Mouse (Mus musculus) monocyte, adult 5-6 weeks (primary cell): ENCODE measurements around the gene Rbfox3. TPM values are rescaled to one million over a fixed set of nuclear protein-coding genes. Genes with fewer than 3 reads are reported as not detected.

Source experiments
- ATAC-seq: fragments of 153-309, 156-312 bp; replicated peaks from 2 replicates; pipeline ENCODE4 v1.8.0; 2017; ENCODE audit warnings: mild to moderate bottlenecking; ENCODE audit not compliant: low TSS enrichment, insufficient number of reproducible peaks, severe bottlenecking, poor library complexity, low FRiP score
- total RNA-seq: library from RNA; stranded (forward); fragments of 200-1000, 200-491, 200-594 nt; gene quantifications from 3 replicates; pipeline ENCODE4 v1.2.3, GENCODE M21; 2017

Gene Rbfox3
- total RNA-seq, 1 experiment from 2014 or later, result not detected

- no peak for ATAC-seq
These were observed 355.8 kb downstream of the Rbfox3 start for GRCm38 (mm10) chr11:118555631-118556030.

- ATAC-seq, result no peak
These were observed 356.9 kb downstream of the Rbfox3 start for GRCm38 (mm10) chr11:118554542-118554941.

- ATAC-seq, result no peak
These were observed 357.5 kb downstream of the Rbfox3 start for GRCm38 (mm10) chr11:118553926-118554325.

GRCm38 (mm10) chr11:118553001-118553400 lies 358.4 kb downstream of the Rbfox3 start:
- ATAC-seq, result no peak

- ATAC-seq, result no peak
These were observed 358.9 kb downstream of the Rbfox3 start for GRCm38 (mm10) chr11:118552478-118552877.

- ATAC-seq, result no peak
These were observed 359.7 kb downstream of the Rbfox3 start for GRCm38 (mm10) chr11:118551705-118552104.

- no peak for ATAC-seq
These were observed 360.4 kb downstream of the Rbfox3 start for GRCm38 (mm10) chr11:118550773-118551520.

GRCm38 (mm10) chr11:118548242-118548641 lies 363.2 kb downstream of the Rbfox3 start:
- no peak for ATAC-seq

- no peak for ATAC-seq
These were observed 365.1 kb downstream of the Rbfox3 start for GRCm38 (mm10) chr11:118546269-118546668.

- no peak for ATAC-seq
These were observed 365.7 kb downstream of the Rbfox3 start for GRCm38 (mm10) chr11:118545690-118546089.

GRCm38 (mm10) chr11:118544564-118544963 lies 366.8 kb downstream of the Rbfox3 start:
- no peak for ATAC-seq

- no peak for ATAC-seq
These were observed 368.5 kb downstream of the Rbfox3 start for GRCm38 (mm10) chr11:118542906-118543305.

GRCm38 (mm10) chr11:118540411-118541026 lies 370.9 kb downstream of the Rbfox3 start:
- no peak for ATAC-seq

GRCm38 (mm10) chr11:118538008-118538407 lies 373.4 kb downstream of the Rbfox3 start:
- ATAC-seq, result no peak

- no peak for ATAC-seq
These were observed 376.9 kb downstream of the Rbfox3 start for GRCm38 (mm10) chr11:118534382-118535092.

GRCm38 (mm10) chr11:118530313-118530712 lies 381.1 kb downstream of the Rbfox3 start:
- ATAC-seq, result no peak

- ATAC-seq, result no peak
These were observed 382.6 kb downstream of the Rbfox3 start for GRCm38 (mm10) chr11:118528761-118529160.

GRCm38 (mm10) chr11:118525059-118525458 lies 386.3 kb downstream of the Rbfox3 start:
- ATAC-seq, result no peak

GRCm38 (mm10) chr11:118523496-118524145 lies 387.8 kb downstream of the Rbfox3 start:
- ATAC-seq, result no peak
